Mouse (Mus musculus) heart, embryonic 16.5 days (tissue): ENCODE data around the gene Hid1. TPM values are rescaled to one million over a fixed set of nuclear protein-coding genes. Genes with fewer than 3 reads are reported as not detected.
A peak's percentile ranks its signal among the peaks of the same experiment; 100 is the strongest.

Experiments
- ATAC-seq: fragments of 200-750 bp; cut with Nextera tagmentation; replicated peaks from 2 replicates; pipeline ENCODE4 v1.8.0; 2017; ENCODE audit warnings: moderate number of reproducible peaks; ENCODE audit not compliant: insufficient read depth, low FRiP score; ENCODE audit errors: extremely low read depth
- H3K27ac ChIP-seq: fragments of 300-500 bp; sonication (generic); 2 replicates; pipeline ENCODE4 v1.5.1; 2014; ENCODE audit warnings: mild to moderate bottlenecking, low read length, control low read depth, moderate library complexity
- H3K27me3 ChIP-seq: fragments of 300-500 bp; sonication (generic); 2 replicates; pipeline ENCODE4 v1.6.1; 2014; ENCODE audit warnings: low read length, mixed read lengths; ENCODE audit not compliant: control insufficient read depth, insufficient read depth
- H3K36me3 ChIP-seq: fragments of 300-500 bp; sonication (generic); 2 replicates; pipeline ENCODE4 v1.6.1; 2014; ENCODE audit not compliant: control insufficient read depth, insufficient read depth
- H3K4me1 ChIP-seq: fragments of 300-500 bp; sonication (generic); 2 replicates; pipeline ENCODE4 v1.6.1; 2014; ENCODE audit warnings: low read length, mixed read lengths; ENCODE audit not compliant: control insufficient read depth, insufficient read depth
- H3K4me2 ChIP-seq: fragments of 300-500 bp; sonication (generic); 2 replicates; pipeline ENCODE4 v1.6.1; 2014; ENCODE audit warnings: low read depth, mild to moderate bottlenecking, control low read depth, low read length
- H3K4me3 ChIP-seq: fragments of 300-500 bp; sonication (generic); 2 replicates; pipeline ENCODE4 v1.5.1; 2014; ENCODE audit warnings: mild to moderate bottlenecking, control low read depth, low read length
- H3K9ac ChIP-seq: fragments of 300-500 bp; sonication (generic); 2 replicates; pipeline ENCODE4 v1.6.1; 2014; ENCODE audit warnings: low read length, control low read depth
- H3K9me3 ChIP-seq: fragments of 300-500 bp; sonication (generic); replicated peaks from 2 replicates; pipeline ENCODE4 v1.6.1; 2016; ENCODE audit warnings: low read length; ENCODE audit not compliant: control insufficient read depth
- WGBS: fragments of 180-500 bp; shearing (Covaris S2); extraction: QIAGEN DNeasy Blood & Tissue Kit; methylation state at CpG from one replicate; pipeline ENCODE4 v1.1.7; 2014; 5-methylcytosine and 5-hydroxymethylcytosine counted together
- polyA plus RNA-seq: library from polyadenylated mRNA; unstranded; fragments of >200 nt; fragmentation: Nextera tagmentation; extraction: Ambion mirVana; gene quantifications from 2 replicates; pipeline ENCODE4 v1.2.1, GENCODE M21; 2015

The Hid1 gene
- polyA plus RNA-seq: 8.5 and 9.2 TPM in 2 replicates

GRCm38 (mm10) chr11:115367395-115367944 is at the start of gene Hid1:
TSS of gene Hid1 (minus strand) at chr11:115367756.
- Histone ChIP-seq H3K27me3 (peaks cover 29% of the 10 kb centered on the region), H3K4me2 (peak within 1 kb of the TSS; percentile 94), H3K36me3 (no peaks in the 10 kb centered on the region), H3K4me3 (peak within 1 kb of the TSS; percentile 66), H3K4me1 (peaks cover 5% of the 10 kb centered on the region), H3K27ac (0 out of 2 replicates have a peak within 1 kb of the TSS, but pooled peaks have one; percentile 22), H3K9ac (peak within 1 kb of the TSS; percentile 73), H3K9me3 (no peaks in the 10 kb centered on the region)
- peak; percentile 68 for ATAC-seq
- WGBS: under 1% methylated on average over 39 of the region's 39 CpGs

GRCm38 (mm10) chr11:115409556-115409955 is 42.0 kb upstream of the Hid1 start:
- no peak overlapping the region for H3K4me3 ChIP-seq
- no peak for ATAC-seq
- WGBS: 87% methylated on average over 7 of the region's 7 CpGs
- peaks cover 17% of the 10 kb centered on the region for H3K4me1 ChIP-seq
- no peak overlapping the region for H3K4me2 ChIP-seq
- H3K9ac ChIP-seq: no peak overlapping the region
- no peak overlapping the region for H3K27ac ChIP-seq
- peaks cover 14% of the 10 kb centered on the region; the same call in 1 of the 2 replicates for H3K36me3 ChIP-seq
- no peaks in the 10 kb centered on the region for H3K9me3 ChIP-seq
- H3K27me3 ChIP-seq: no peaks in the 10 kb centered on the region

- peak overlapping the region; percentile 70 for H3K27ac ChIP-seq
- H3K36me3 ChIP-seq: peaks cover 14% of the 10 kb centered on the region; the same call in 1 of the 2 replicates
- WGBS: 67% methylated on average over 6 of the region's 6 CpGs
These were observed 40.8 kb upstream of the Hid1 start for GRCm38 (mm10) chr11:115408266-115408920.

GRCm38 (mm10) chr11:115406858-115407401 is 39.4 kb upstream of the Hid1 start:
- Histone ChIP-seq H3K36me3 (peaks cover 14% of the 10 kb centered on the region; the same call in 1 of the 2 replicates), H3K27ac (peak overlapping the region; percentile 5; the same call in 1 of the 2 replicates), H3K9ac (no peak overlapping the region), H3K4me3 (no peak overlapping the region), H3K4me1 (peaks cover 16% of the 10 kb centered on the region), H3K9me3 (no peaks in the 10 kb centered on the region), H3K27me3 (no peaks in the 10 kb centered on the region), H3K4me2 (no peak overlapping the region)
- WGBS: 85% methylated on average over 17 of the region's 17 CpGs
- ATAC-seq: no peak

More at GRCm38 (mm10) chr11:115408266-115408920, 40.8 kb upstream of the Hid1 start:
- Histone ChIP-seq H3K9ac (no peak overlapping the region), H3K4me3 (no peak overlapping the region), H3K27me3 (no peaks in the 10 kb centered on the region), H3K4me2 (no peak overlapping the region; the same call in 1 of the 2 replicates), H3K4me1 (peaks cover 18% of the 10 kb centered on the region), H3K9me3 (no peaks in the 10 kb centered on the region)
- ATAC-seq: no peak

GRCm38 (mm10) chr11:115405723-115406122 is 38.2 kb upstream of the Hid1 start:
- Histone ChIP-seq H3K4me1 (peaks cover 9% of the 10 kb centered on the region), H3K27ac (no peak overlapping the region), H3K4me2 (no peak overlapping the region), H3K4me3 (no peak overlapping the region), H3K9ac (no peak overlapping the region), H3K27me3 (no peaks in the 10 kb centered on the region), H3K9me3 (no peaks in the 10 kb centered on the region), H3K36me3 (peaks cover 10% of the 10 kb centered on the region; the same call in 1 of the 2 replicates)
- ATAC-seq: no peak
- 95% methylated on average over 6 of the region's 6 CpGs for WGBS

GRCm38 (mm10) chr11:115403338-115404124 is 36.0 kb upstream of the Hid1 start, which contains the start of gene Mrpl58:
TSS of gene Mrpl58 (plus strand) at chr11:115403752.
- peaks cover 9% of the 10 kb centered on the region for H3K4me1 ChIP-seq
- H3K4me3 ChIP-seq: peak within 1 kb of the TSS; percentile 85
- peak within 1 kb of the TSS; percentile 92 for H3K9ac ChIP-seq
- no peaks in the 10 kb centered on the region for H3K27me3 ChIP-seq
- no peaks in the 10 kb centered on the region for H3K9me3 ChIP-seq
- H3K4me2 ChIP-seq: peak within 1 kb of the TSS; percentile 62
- 0 out of 2 replicates have a peak, but pooled peaks cover 2% of the 10 kb centered on the region for H3K36me3 ChIP-seq
- peak; percentile 79 for ATAC-seq
- H3K27ac ChIP-seq: peak within 1 kb of the TSS; percentile 86
- WGBS: 3% methylated on average over 50 of the region's 50 CpGs

- no peak overlapping the region for H3K9ac ChIP-seq
- H3K9me3 ChIP-seq: no peaks in the 10 kb centered on the region
- peaks cover 9% of the 10 kb centered on the region for H3K4me1 ChIP-seq
- H3K4me2 ChIP-seq: no peak overlapping the region
- H3K36me3 ChIP-seq: no peaks in the 10 kb centered on the region
- H3K27me3 ChIP-seq: no peaks in the 10 kb centered on the region
- ATAC-seq: no peak
- no peak overlapping the region for H3K4me3 ChIP-seq
- no peak overlapping the region for H3K27ac ChIP-seq
- WGBS: 55% methylated on average over 11 of the region's 11 CpGs
These were observed 33.3 kb upstream of the Hid1 start for GRCm38 (mm10) chr11:115400630-115401391.

- Histone ChIP-seq H3K27me3 (no peaks in the 10 kb centered on the region), H3K9ac (no peak overlapping the region), H3K4me3 (no peak overlapping the region), H3K4me2 (no peak overlapping the region), H3K27ac (no peak overlapping the region), H3K36me3 (no peaks in the 10 kb centered on the region), H3K4me1 (peaks cover 9% of the 10 kb centered on the region), H3K9me3 (no peaks in the 10 kb centered on the region)
- WGBS: 65% methylated on average over 3 of the region's 3 CpGs
- no peak for ATAC-seq
These were observed 32.6 kb upstream of the Hid1 start for GRCm38 (mm10) chr11:115400126-115400525.
